Mouse (Mus musculus) embryonic facial prominence, embryonic 11.5 days (tissue): Measurements from ENCODE around the gene Psme3. TPM values are rescaled to one million over a fixed set of nuclear protein-coding genes. Genes with fewer than 3 reads are reported as not detected.
A peak's percentile ranks its signal among the peaks of the same experiment; 100 is the strongest.
"Not testable (repeated sequence)": the region's sequence is repeated elsewhere in the genome, so short reads cannot be mapped to it uniquely, and the experiment has no call there.

Experiments
- ATAC-seq: fragments of 200-750 bp; cut with Nextera tagmentation; replicated peaks from 2 replicates; pipeline ENCODE4 v1.8.0; 2017; ENCODE audit warnings: low read depth; ENCODE audit not compliant: insufficient number of reproducible peaks, low FRiP score, low TSS enrichment
- DNase-seq: peaks from one replicate; pipeline ENCODE4 v3.0.0-alpha.2; 2015; ENCODE audit warnings: low spot score
- H3K27ac ChIP-seq: fragments of 300-500 bp; sonication (generic); replicated peaks from 2 replicates; pipeline ENCODE4 v1.5.1; 2014; ENCODE audit warnings: mild to moderate bottlenecking, low read depth, low read length, control low read depth
- H3K27me3 ChIP-seq: fragments of 300-500 bp; sonication (generic); 2 replicates; pipeline ENCODE4 v1.6.1; 2014; ENCODE audit warnings: mild to moderate bottlenecking, low read length, moderate library complexity, mixed read lengths; ENCODE audit not compliant: control insufficient read depth, insufficient read depth
- H3K36me3 ChIP-seq: fragments of 300-500 bp; sonication (generic); replicated peaks from 2 replicates; pipeline ENCODE4 v1.6.1; 2014; ENCODE audit warnings: low read depth, mild to moderate bottlenecking, low read length, moderate library complexity, mixed read lengths; ENCODE audit not compliant: control insufficient read depth, insufficient read depth
- H3K4me1 ChIP-seq: fragments of 300-500 bp; sonication (generic); 2 replicates; pipeline ENCODE4 v1.6.1; 2014; ENCODE audit warnings: low read length, mixed read lengths; ENCODE audit not compliant: control insufficient read depth, insufficient read depth
- H3K4me2 ChIP-seq: fragments of 300-500 bp; sonication (generic); 2 replicates; pipeline ENCODE4 v1.6.1; 2014; ENCODE audit warnings: low read depth, mild to moderate bottlenecking, control low read depth, low read length, moderate library complexity
- H3K4me3 ChIP-seq: fragments of 300-500 bp; sonication (generic); 2 replicates; pipeline ENCODE4 v1.5.1; 2014; ENCODE audit warnings: low read depth, low read length, control low read depth
- H3K9ac ChIP-seq: fragments of 300-500 bp; sonication (generic); replicated peaks from 2 replicates; pipeline ENCODE4 v1.6.1; 2014; ENCODE audit warnings: mild to moderate bottlenecking, control low read depth, low read length
- H3K9me3 ChIP-seq: fragments of 300-500 bp; sonication (generic); replicated peaks from 2 replicates; pipeline ENCODE4 v1.6.1; 2016; ENCODE audit warnings: mild to moderate bottlenecking, low read length, inconsistent platforms, mixed read lengths; ENCODE audit not compliant: control insufficient read depth
- WGBS: fragments of 180-500 bp; shearing (Covaris S2); extraction: QIAGEN DNeasy Blood & Tissue Kit; methylation state at CpG from one replicate; pipeline ENCODE4 v1.1.7; 2014; 5-methylcytosine and 5-hydroxymethylcytosine counted together
- polyA plus RNA-seq: library from polyadenylated mRNA; unstranded; fragments of >200 nt; fragmentation: Nextera tagmentation; extraction: Ambion mirVana; gene quantifications from 2 replicates; pipeline ENCODE4 v1.2.1, GENCODE M21; 2014

The Psme3 gene
- polyA plus RNA-seq, 1 experiment from 2014 or later: 150 TPM

DNA sequence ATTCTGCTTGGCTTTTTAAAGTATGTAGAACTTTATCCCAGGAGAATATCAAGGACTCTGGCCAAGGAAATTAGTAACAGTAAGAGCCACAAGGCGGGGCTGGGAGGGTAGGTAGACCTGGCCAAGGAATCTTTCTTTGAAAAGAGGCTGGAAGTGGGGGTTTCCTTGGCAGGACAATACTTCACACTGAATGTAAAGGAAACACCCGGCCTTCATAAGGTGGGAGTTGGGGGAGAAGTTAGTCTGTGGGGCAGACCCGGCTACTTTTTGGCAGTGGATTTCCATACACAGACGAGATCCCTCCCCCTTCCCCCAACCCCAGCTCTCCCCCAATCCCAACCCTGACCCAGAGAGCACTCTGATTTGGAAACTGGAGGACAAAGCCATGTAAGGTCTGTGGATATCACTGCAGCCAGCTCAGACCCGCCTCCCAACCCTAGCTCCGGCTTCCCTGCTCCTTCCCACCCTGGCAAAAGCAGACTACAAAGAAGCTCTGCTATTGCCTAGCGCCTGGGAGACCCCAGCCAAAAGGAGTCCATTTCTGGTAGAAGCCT, 14.4 kb downstream of the Psme3 start, which contains the start of gene Aoc3:
Gene Aoc3, plus strand, starts transcription at position 235 of the 554 bp plus-strand sequence.
- 74% methylated on average over 7 of the region's 7 CpGs for WGBS
- Histone ChIP-seq H3K4me2 (no peak within 1 kb of the TSS), H3K4me3 (no peak within 1 kb of the TSS), H3K27me3 (no peaks in the 10 kb centered on the region), H3K4me1 (0 out of 2 replicates have a peak, but pooled peaks cover 2% of the 10 kb centered on the region), H3K9ac (no peak within 1 kb of the TSS), H3K27ac (no peak within 1 kb of the TSS), H3K9me3 (no peaks in the 10 kb centered on the region), H3K36me3 (peaks cover 4% of the 10 kb centered on the region)
- ATAC-seq (no peak), DNase-seq (no peak)

DNA sequence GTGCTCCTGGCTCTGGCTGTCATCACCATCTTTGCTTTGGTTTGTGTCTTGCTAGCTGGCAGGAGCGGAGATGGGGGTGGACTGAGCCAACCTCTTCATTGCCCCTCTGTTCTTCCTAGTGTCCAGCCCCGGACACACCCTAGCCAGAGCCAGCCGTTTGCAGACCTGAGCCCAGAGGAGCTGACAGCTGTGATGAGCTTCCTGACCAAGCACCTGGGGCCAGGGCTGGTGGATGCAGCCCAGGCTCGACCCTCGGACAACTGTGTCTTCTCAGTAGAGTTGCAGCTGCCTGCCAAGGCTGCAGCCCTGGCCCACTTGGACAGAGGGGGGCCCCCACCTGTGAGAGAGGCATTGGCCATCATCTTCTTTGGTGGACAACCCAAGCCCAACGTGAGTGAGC, 14.9 kb downstream of the Psme3 start:
- ATAC-seq, DNase-seq: not testable (repeated sequence)

DNA sequence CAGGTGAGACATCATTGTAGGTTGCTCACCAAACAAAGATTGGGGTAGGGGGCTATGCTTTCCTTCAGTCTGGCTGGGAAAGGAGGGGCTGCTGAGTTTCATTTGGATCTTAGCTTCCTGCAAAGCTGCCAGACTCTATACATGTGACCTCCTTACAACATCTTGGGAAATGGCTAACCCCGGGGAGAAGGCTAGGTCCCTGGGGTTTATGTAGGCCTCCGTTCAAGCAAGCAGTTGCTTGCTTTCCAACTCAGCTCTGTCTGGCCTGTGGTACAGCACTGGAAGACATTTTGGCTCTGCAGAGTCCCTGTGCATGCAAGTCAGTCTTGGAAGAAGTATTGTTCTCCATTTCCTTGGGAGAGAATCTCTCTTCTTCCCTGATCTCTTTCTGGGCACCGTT, 16.5 kb downstream of the Psme3 start:
- H3K36me3 ChIP-seq: no peaks in the 10 kb centered on the region
- H3K4me2 ChIP-seq: no peak overlapping the region
- H3K27ac ChIP-seq: no peak overlapping the region
- no peak for DNase-seq
- 81% methylated on average over 3 of the region's 3 CpGs for WGBS
- H3K27me3 ChIP-seq: no peaks in the 10 kb centered on the region
- 0 out of 2 replicates have a peak, but pooled peaks cover 2% of the 10 kb centered on the region for H3K4me1 ChIP-seq
- no peak for ATAC-seq
- no peaks in the 10 kb centered on the region for H3K9me3 ChIP-seq
- H3K9ac ChIP-seq: no peak overlapping the region
- no peak overlapping the region for H3K4me3 ChIP-seq

More for the DNA sequence above, 14.9 kb downstream of the Psme3 start:
- H3K9ac ChIP-seq, H3K36me3 ChIP-seq, H3K4me2 ChIP-seq, H3K27me3 ChIP-seq, H3K4me3 ChIP-seq, H3K4me1 ChIP-seq, H3K27ac ChIP-seq, H3K9me3 ChIP-seq: not testable (repeated sequence)
- WGBS: 80% methylated on average over 6 of the region's 6 CpGs

DNA sequence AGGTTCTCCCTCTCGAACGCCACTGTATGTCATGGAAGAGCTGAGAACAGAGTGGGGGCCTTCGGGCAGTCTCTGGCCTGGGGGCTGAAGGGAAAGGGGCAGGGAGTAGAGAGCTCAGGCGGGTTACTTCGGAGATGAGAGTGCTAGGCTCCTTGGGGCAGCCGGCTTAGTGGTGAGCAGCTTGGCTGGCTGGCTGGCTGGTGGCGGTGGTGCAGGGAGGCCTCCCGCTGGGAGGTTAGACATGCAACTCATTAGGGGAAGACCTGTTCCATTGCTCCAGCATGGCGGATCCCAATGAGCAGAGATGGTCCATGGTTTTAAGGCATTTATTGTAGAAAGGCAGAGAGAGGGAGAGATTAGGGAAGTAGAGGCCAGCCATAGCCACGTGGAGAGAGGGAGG, 18.0 kb downstream of the Psme3 start:
- Histone ChIP-seq H3K27ac (no peak overlapping the region), H3K9ac (no peak overlapping the region), H3K4me3 (no peak overlapping the region), H3K4me2 (no peak overlapping the region), H3K36me3 (no peaks in the 10 kb centered on the region), H3K9me3 (no peaks in the 10 kb centered on the region), H3K4me1 (0 out of 2 replicates have a peak, but pooled peaks cover 3% of the 10 kb centered on the region), H3K27me3 (no peaks in the 10 kb centered on the region)
- ATAC-seq (no peak), DNase-seq (no peak)
- 29% methylated on average over 10 of the region's 10 CpGs for WGBS

GRCm38 (mm10) chr11:101334516-101334915, 18.5 kb downstream of the Psme3 start:
- Histone ChIP-seq H3K27ac (no peak overlapping the region), H3K4me2 (no peak overlapping the region), H3K9me3 (no peaks in the 10 kb centered on the region), H3K4me3 (no peak overlapping the region), H3K36me3 (no peaks in the 10 kb centered on the region), H3K27me3 (no peaks in the 10 kb centered on the region), H3K9ac (no peak overlapping the region), H3K4me1 (0 out of 2 replicates have a peak, but pooled peaks cover 3% of the 10 kb centered on the region)
- no peak for ATAC-seq
- DNase-seq: peak; percentile 40
- 5% methylated on average over 5 of the region's 6 CpGs for WGBS

DNA sequence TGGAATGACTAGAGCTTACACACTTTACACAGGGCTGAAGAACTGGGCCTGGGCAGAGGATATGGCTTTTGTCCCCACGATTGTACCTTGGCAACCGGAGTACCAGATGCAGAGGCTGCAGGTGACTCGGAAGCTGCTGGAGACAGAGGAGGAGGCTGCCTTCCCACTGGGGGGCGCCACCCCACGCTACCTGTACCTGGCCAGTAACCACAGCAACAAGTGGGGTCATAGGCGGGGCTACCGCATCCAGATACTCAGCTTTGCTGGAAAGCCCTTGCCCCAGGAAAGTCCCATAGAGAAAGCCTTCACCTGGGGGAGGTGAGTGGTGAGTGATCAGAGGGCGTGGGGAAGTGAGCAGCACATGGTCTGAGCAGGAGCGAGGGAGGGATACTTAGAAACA, 19.7 kb downstream of the Psme3 start:
- no peak overlapping the region for H3K4me2 ChIP-seq
- H3K36me3 ChIP-seq: no peaks in the 10 kb centered on the region
- DNase-seq (no peak), ATAC-seq (no peak)
- H3K9ac ChIP-seq: no peak overlapping the region
- H3K9me3 ChIP-seq: no peaks in the 10 kb centered on the region
- no peak overlapping the region for H3K4me3 ChIP-seq
- H3K4me1 ChIP-seq: 0 out of 2 replicates have a peak, but pooled peaks cover 3% of the 10 kb centered on the region
- WGBS: 81% methylated on average over 9 of the region's 9 CpGs
- no peaks in the 10 kb centered on the region for H3K27me3 ChIP-seq
- H3K27ac ChIP-seq: no peak overlapping the region

DNA sequence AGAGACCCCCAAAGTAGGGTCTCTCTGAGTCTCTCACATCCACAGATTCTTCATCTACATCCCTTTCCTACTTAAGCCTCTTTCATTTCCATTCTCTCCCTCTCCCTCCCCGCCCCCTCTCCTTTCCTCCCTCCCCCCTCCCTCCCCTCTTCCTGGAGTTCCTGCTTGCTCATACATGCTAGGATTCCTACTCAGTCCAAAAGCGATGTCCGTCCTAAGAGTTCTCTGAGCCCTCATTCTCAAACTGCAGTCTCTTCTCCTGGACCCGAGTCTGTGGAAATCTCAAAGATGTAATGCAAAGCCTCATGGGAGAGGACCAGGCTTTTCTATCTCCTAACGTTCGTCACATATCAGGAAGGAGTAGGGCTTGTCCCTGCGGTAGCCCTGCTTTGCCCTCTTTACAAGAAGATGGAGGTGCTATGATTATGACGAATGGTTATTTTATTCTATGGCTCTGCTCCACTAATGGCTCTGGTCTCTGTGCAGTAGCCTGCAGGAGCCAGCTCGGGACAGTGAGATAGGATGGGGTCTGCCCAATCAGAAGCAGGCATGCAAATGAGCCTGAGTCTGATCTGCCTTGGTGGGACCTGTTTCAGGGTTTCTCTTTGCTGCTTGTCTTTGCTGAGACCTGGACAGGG, 22.2 kb downstream of the Psme3 start:
- H3K36me3 ChIP-seq: no peaks in the 10 kb centered on the region
- peak; percentile 75 for DNase-seq
- WGBS: 0% methylated on average over 9 of the region's 9 CpGs
- H3K4me1 ChIP-seq: 0 out of 2 replicates have a peak, but pooled peaks cover 3% of the 10 kb centered on the region
- H3K9ac ChIP-seq: peak overlapping the region; percentile 46
- no peaks in the 10 kb centered on the region for H3K27me3 ChIP-seq
- H3K4me3 ChIP-seq: peak overlapping the region; percentile 21
- H3K4me2 ChIP-seq: peak overlapping the region; percentile 54
- peak; percentile 90 for ATAC-seq
- H3K27ac ChIP-seq: peak overlapping the region; percentile 52
- no peaks in the 10 kb centered on the region for H3K9me3 ChIP-seq

DNA sequence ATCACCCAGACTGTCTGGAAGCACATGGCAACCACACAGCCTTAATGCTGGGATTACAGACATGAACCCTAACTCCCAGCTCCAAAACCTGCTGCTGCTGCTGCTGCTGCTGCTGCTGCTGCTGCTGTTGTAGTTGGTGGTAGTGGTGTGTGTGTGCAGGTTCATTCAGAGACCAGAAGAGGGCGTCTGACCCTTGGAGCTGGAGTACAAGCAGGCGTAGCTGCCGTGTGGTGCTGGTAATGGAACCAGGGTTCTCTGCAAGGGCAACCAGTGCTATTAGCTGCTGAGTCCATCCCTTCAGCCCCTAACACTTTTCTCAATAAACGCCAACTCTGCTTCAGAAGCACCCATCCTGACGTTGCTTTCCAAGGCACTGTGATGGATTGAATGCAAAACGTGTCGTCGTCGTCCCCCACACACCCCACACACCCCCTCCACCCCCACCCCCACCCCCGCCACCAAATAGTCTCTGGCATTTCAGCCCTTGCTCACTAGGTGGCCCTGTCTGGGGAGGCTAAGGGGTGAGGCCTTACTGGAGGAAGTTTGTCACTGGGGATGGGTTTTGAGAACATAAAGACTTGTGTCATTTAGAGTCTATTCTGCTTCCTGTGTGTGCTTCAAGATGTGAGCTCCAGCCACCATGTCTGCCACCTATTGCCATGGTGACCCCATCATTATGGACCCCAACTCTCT, 31.2 kb downstream of the Psme3 start:
- H3K4me1 ChIP-seq: no peaks in the 10 kb centered on the region
- ATAC-seq (no peak), DNase-seq (no peak)
- H3K27ac ChIP-seq: no peak overlapping the region
- H3K9ac ChIP-seq: no peak overlapping the region
- no peaks in the 10 kb centered on the region for H3K9me3 ChIP-seq
- no peak overlapping the region for H3K4me2 ChIP-seq
- whole genome bisulfite sequencing: 69% methylated on average over 10 of the region's 10 CpGs
- no peaks in the 10 kb centered on the region for H3K36me3 ChIP-seq
- H3K4me3 ChIP-seq: no peak overlapping the region
- H3K27me3 ChIP-seq: no peaks in the 10 kb centered on the region
